Mouse (Mus musculus) liver, adult (tissue): ENCODE data around the gene Tgfb2.

Experiments used
- GATA4 ChIP-seq: IDR thresholded peaks from 2 replicates; pipeline ENCODE4 v1.6.1; 2014; ENCODE audit warnings: mild to moderate bottlenecking, low read length; ENCODE audit not compliant: insufficient replicate concordance

Gene Tgfb2

DNA sequence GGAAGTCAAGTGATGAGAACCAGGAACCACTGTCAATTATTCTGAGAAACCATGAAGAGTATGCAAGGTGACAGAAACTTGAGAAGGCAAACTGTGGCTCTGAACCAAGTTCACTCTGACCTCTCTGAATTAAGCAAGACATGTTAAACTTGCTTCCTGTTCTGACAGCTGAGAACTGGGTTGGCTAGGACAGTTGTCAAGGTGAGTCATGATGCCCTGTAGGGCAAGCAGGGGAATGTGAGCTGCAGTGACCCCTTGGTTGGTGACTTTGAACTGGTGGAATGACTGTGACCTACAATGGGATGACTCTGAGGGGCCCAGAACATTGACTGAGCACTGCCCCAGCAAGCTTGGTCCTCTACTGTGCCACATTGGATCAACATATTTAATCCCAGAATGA lies 121.9 kb downstream of the Tgfb2 start:
- TF ChIP-seq GATA4, result no peak

DNA sequence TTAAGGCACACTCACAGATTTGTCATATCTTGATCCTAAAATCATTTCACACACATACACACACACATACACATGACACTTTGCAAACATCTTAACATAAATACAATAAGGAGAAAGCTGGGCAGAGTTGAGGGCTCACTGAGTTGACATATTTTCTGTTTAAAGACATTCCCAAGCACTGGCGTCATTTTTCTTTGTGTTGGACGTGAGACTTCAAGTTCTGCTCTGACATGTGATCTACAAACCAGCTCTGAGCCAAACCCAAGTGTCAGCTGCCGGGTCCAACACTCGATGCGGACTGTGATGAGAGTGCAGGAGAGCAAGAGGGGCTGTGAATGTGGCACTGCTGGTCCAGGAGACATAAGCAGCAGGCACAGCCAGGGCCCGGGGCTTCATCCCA lies 123.7 kb downstream of the Tgfb2 start:
- no peak for TF ChIP-seq GATA4

DNA sequence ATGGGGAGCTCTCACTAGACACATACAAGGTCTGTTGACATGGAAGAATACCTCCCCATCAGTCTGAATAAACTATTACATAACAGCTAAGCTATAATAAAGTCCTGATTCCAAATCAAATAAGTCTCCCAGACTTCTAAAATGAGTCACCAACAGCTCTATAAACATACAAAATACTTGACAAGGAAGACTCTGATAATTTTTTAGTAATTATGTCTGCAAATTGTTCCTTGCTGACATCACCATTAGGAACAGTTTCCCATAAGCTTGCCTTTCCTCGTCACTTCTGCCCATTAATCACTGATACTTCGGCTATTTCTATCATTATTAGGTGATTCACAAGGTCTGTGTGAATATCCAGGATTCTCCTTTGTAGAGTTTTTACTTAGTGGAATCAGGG lies 124.1 kb downstream of the Tgfb2 start:
- TF ChIP-seq GATA4, result no peak

DNA sequence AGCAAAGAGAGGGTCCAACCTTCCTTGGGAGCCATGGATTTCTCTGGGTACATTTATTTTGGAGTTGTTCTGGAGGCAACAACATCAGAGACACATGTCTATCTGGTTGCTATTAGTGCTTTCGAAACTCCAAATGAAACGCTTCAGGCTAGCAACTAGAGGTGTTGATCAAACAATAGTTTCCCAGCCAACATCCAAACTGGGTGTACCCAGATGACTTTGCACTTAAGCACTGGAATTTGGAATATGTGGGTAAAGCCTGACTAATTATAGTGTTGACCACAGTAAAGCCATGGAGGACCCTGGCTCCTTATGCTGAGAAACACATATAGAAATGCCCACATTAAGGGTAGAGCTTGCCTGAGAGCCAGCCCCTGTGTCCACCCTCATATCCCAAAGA lies 124.7 kb downstream of the Tgfb2 start:
- TF ChIP-seq GATA4, result no peak

DNA sequence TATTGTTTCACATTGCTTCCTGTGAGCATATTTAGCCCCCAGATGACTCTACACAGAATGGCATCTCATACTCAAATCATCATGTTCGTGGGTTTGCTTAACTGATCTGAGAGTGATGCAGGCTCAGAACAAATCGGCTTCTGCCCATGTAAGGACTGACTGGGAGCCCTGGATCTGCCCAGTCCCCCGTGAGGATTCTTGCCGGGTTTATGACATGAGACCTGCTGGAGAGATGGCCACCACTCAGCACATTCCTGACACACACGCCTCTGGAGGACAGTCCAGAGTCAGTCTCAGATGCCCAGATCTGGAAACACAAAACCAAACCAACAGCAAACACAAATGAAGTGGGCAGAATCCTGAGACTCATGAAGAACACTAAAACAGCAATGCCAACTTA lies 128.5 kb downstream of the Tgfb2 start:
- TF ChIP-seq GATA4, result no peak

DNA sequence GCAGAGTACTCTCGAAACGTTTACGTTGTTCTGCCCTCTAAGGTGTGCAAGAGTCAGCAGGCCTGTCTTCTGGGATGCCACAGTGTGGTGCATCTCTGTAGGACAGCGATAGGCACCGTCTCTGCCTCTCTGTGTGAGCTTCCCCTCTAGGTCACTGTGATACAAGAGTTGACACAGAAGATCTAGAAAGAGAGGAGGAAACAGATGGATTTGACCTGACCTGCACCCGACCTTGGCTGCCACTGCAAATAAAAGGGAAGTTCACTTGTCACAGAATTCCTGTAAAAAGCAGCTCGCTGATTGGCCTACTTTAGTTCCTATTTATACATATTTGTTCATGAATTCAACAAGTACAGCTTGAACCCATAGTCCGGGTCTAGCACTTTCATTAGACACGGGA lies 130.2 kb downstream of the Tgfb2 start:
- no peak for TF ChIP-seq GATA4

DNA sequence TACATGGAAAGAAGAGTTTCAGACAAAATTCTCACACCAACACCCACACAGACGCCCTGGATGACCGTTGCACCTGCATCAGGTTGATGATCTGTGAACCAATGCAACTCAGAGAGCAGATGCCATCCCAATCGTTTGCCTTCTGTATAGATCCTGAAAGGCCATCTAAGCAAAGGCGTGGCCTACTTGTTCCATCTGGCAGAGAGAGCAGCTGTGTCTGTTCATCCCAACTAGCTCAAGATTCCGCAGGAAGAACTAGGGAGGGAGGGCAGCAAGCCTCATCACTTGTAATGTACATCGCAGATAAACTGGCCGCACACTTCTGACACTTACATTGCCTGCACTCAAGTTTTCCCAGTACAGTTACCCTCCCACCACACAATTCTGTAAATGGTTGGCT lies 130.7 kb downstream of the Tgfb2 start:
- no peak for TF ChIP-seq GATA4
